Mouse (Mus musculus) testis, postnatal 14 days (tissue): ENCODE measurements around the gene Kmt2a.
"Not testable (repeated sequence)": the region's sequence is repeated elsewhere in the genome, so short reads cannot be mapped to it uniquely, and the experiment has no call there.

Experiments
- DNase-seq: peaks from one replicate; pipeline ENCODE4 v3.0.0; 2021; ENCODE audit warnings: low spot score

The Kmt2a gene

GRCm38 (mm10) chr9:44817522-44817921, 63.6 kb downstream of the Kmt2a start:
- DNase-seq = no peak

- no peak for DNase-seq
Measured at GRCm38 (mm10) chr9:44814179-44814578, 66.9 kb downstream of the Kmt2a start.

GRCm38 (mm10) chr9:44810316-44810715, 70.8 kb downstream of the Kmt2a start:
- DNase-seq = no peak

- DNase-seq = no peak
Measured at GRCm38 (mm10) chr9:44807778-44808177, 73.3 kb downstream of the Kmt2a start.

- no peak for DNase-seq
Measured at GRCm38 (mm10) chr9:44807141-44807540, 74.0 kb downstream of the Kmt2a start.

GRCm38 (mm10) chr9:44805536-44805935, 75.6 kb downstream of the Kmt2a start:
- no peak for DNase-seq

- DNase-seq = no peak
Measured at GRCm38 (mm10) chr9:44804678-44805077, 76.4 kb downstream of the Kmt2a start.

GRCm38 (mm10) chr9:44802808-44803450, 78.2 kb downstream of the Kmt2a start, which contains the start of gene Ttc36:
Gene Ttc36, minus strand, starts transcription at chr9:44803072.
- DNase-seq = no peak

- DNase-seq = no peak
Measured at GRCm38 (mm10) chr9:44801669-44802068, 79.4 kb downstream of the Kmt2a start.

GRCm38 (mm10) chr9:44799958-44800324, 81.2 kb downstream of the Kmt2a start:
- no peak for DNase-seq

- DNase-seq = peak; percentile 88
Measured at GRCm38 (mm10) chr9:44799102-44799957, 81.8 kb downstream of the Kmt2a start, which contains the start of gene Tmem25. Gene Tmem25, minus strand, starts transcription at chr9:44799307.

GRCm38 (mm10) chr9:44798298-44798697, 82.8 kb downstream of the Kmt2a start:
- DNase-seq = no peak

GRCm38 (mm10) chr9:44792842-44793241, 88.3 kb downstream of the Kmt2a start:
- DNase-seq = no peak

GRCm38 (mm10) chr9:44772750-44773651, 108.1 kb downstream of the Kmt2a start:
- peak; percentile 94 for DNase-seq

GRCm38 (mm10) chr9:44772392-44772749, 108.7 kb downstream of the Kmt2a start:
- no peak for DNase-seq

- no peak for DNase-seq
Measured at GRCm38 (mm10) chr9:44771376-44771775, 109.7 kb downstream of the Kmt2a start.

- not testable (repeated sequence) for DNase-seq
Measured at GRCm38 (mm10) chr9:44768029-44768394, 113.1 kb downstream of the Kmt2a start.

GRCm38 (mm10) chr9:44767101-44768028, 113.7 kb downstream of the Kmt2a start, which contains the start of the genes Arcn1 and Ift46:
Gene Arcn1, minus strand, starts transcription at chr9:44767845.
Gene Ift46, plus strand, starts transcription at chr9:44767908.
- DNase-seq = peak; percentile 89

- no peak for DNase-seq
Measured at GRCm38 (mm10) chr9:44760873-44761272, 120.2 kb downstream of the Kmt2a start.
